Mouse (Mus musculus): ENCODE results near the gene Nckap5.

Gene Nckap5

DNA sequence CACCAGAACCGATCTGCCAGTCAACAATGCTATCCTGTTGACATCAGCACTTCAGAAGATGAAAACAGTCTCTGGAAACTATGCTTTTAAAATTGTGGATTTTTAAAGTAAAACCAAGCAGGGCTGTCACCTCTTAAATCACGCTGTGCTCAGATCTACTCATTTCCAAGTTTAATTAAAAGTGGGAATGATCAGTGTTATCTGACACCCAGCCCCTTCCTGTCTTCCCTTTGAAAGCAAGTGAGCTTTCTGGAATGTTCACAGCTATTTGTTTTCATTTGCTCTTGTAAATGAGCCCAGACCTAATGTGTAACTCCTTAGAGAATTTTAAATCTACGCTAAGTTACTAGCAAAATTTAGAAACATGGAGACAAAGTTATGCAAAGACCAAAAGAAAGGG is 491.3 kb downstream of the Nckap5 start:
- no peak for DNase-seq

DNA sequence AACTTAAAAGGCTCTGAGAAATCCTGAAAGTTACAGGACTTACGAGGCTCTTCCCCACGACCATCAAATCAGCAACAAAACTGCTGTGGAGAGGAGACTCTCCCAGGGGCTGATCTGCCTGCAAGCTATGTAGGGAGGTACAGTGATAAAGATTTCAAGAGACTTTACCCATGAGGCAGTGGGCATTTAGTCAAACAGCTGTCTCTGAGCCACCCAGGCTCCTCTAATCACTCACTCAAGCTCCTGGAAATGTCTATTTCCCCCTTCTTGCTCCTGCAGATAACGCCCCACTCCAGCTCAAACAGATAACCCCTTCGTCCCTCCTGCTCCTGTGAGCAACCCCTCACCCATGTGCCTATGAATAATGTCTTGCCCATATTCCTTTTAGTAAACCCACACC is 496.4 kb downstream of the Nckap5 start:
- DNase-seq: no peak

DNA sequence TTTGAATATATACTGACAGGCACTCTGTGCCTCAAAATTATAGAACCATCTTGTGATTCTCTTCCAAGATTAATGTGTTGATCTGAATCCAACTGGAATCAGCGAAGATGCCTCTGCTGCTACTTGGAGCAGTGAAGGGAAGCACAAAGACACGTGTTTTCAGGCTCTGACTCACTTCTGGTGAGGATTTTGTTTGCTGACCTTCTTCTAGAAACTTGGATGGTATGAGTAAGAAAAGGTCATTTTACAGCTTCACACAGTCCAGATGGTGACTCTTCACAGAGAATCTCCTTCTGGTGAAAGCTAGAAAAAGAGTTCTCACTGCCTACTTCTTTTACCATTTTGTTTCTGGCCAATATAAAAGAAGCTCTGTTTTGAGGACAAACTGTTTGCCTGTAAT is 498.6 kb downstream of the Nckap5 start:
- no peak for DNase-seq

DNA sequence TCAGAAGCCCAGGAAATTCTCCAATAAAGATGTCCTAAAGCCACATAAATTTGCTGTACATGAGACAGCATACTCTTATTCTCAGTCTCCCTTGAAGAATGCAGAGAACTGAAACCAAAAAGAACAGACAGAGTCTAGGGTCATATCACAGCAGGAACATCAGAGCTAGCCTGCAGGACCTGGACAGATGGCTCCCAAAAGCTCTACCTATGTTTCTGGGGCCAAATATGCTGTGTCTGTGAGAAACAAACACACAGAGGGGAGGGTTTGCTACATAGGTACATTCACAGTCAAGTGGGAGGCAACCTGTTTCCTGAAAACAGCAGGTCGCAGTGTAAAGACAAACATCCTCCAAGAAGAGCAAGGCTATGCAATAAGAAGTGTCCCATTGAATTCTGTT is 509.9 kb downstream of the Nckap5 start:
- DNase-seq: peak; percentile 54

DNA sequence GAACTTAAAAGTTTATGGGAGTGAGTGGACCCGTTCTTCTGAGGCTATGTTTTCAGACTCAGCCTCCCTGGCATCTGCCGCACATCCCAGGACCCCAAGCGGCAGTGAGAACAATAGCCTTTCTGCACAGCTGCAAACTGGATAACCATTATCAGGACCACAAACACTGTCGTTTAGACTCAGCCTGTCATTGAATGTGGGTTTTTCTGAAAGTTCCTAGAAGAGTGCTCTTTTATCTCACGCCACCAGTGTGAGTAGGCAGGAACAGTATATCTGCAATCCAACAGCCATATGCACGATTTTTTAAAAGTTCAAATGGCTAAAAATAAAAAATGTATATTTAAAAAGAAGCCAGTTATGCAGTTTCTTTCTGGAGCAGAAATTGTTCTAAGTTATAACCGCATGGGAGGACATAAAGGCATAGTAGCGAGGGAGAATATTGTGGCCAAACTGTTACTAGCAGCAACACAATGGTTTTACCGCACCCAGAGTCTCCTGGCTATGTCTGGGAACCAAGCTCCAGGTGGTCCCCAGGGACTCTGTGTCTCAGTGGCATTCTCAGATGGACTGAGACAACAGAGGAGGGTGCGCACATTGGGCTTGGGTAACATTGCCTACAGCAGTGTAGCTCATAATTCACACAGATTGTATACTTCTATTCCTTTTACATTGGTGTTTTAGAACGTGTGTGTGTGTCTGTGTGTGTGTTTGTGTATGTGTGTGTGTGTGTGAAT is 512.6 kb downstream of the Nckap5 start:
- DNase-seq: no peak

DNA sequence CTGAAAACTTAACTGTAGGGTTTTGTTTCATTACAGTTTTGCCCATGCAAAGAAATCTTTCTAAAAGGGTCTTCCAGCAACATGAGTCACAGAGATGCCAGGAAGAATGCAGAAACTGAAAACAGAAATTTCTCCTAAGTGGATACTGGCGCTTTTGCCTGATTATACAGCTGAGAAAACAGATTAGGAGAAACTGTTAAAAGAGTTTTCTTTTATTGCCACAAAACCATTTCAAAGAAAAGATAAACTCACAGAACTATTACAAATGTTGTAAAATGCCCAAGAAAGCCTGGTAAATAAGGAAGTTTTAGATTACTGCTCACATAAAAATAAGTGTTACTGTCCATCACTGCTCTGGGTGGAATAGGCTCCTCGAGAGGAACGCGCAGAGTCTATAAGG is 513.3 kb downstream of the Nckap5 start:
- no peak for DNase-seq

DNA sequence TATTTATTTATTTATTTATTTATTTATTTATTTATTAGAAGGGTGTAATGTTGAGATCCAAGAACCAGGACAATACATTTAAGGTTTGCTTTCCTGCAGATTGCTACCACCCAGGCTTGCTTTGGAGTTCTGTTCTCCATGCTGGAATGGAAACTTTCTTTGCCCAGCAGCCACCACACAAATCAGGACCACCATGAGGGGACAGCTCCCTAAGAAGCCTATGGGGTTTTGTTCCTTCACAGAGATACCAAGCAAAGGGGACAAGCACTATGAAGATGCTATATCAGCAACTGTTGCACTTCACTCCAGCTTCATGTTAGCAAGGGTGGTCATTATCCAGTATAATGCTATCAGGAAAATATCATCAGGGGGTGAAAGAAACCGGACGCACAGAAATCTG is 513.7 kb downstream of the Nckap5 start:
- no peak for DNase-seq

DNA sequence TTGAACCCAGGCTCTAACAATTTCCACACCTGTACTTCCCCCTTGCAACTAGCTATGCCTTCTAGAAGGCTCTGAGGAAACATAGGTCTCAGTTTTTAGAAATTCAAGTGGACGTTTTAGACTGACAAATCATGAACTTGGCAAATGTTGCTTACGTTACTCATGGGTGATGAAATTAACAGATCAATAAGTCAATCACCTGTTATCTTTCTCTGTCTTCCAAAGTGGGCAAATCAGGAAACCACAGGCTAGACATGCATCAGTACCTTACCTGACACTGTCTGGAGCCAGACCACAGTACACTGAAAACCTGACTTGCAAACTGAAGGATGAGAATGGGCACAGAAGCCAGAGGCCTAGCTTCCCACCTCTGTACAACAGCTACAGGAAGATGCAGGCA is 529.5 kb downstream of the Nckap5 start:
- DNase-seq: no peak

DNA sequence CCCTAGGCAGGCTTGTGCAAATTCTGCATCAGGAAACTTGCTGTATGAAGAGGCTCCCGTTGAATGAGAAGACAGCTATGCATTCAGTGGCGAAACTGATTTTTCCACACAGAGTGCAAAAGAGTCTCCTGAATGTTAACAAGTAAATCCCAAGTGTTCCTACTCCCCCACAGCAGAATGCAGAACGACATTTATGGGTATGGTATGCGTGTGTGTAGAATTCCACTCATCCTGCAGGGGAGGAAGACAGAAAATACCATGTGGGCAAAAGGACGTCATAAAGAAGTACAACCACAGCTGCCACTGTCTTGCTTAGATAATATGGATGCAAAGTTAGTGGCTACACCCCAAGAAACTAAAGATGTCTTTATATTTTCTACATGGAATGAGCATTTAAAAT is 565.7 kb downstream of the Nckap5 start:
- no peak for DNase-seq

DNA sequence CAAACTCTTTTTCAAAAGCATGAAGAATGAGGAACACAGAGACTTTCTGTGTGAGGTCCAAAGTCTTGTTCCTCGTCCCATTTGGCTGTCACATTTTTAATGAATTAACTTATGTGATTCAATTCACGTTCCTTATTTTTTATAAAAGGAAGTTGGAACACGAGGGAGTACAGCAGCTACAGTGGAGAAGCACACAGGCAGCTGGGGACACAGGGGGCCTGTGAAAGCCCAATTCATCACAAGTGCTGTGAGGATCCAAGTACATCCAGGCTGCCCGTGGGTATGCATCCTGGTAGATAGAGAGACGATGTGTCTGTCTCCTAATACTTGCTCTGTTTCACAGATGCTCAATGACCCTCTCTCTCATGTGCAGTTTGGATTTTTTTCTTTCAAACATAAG is 576.2 kb downstream of the Nckap5 start:
- DNase-seq: peak; percentile 9

DNA sequence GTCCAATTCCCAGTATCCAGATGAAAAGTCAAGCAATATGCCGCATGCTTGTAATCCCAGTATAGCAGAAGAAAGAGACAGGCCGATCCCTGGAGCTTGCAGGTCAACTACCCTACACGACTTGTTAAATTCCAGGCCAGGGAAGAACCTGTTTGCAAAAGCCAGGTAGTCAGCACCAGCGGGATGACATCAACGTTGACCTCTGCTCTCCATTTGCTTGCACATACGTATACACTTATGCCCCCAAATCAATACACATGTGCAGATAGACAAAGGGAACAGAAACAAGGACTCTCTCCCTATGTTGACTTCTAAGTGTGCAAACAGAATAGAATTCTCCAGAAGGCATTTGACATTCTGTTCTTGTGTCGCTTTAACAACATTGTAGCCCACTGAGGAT is 576.7 kb downstream of the Nckap5 start:
- no peak for DNase-seq

DNA sequence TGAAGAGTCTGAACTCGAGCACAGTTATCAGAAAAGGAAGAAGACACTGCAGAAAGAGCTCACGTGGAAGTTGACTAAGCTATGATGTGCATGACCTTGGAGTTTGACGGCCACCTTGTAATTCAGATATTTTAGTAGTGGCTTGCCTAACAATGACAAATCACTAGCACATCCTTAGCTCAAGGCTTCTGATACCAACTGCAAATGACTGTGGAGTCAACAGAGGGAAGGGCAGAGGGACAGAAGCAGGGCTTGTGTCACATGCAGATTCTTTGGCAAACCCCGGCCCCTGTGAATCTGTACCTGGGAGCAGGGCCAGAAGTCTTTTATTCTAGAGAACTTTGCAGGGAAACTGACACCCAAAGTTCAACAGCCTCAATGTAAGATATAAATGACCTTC is 597.4 kb downstream of the Nckap5 start:
- DNase-seq: no peak

DNA sequence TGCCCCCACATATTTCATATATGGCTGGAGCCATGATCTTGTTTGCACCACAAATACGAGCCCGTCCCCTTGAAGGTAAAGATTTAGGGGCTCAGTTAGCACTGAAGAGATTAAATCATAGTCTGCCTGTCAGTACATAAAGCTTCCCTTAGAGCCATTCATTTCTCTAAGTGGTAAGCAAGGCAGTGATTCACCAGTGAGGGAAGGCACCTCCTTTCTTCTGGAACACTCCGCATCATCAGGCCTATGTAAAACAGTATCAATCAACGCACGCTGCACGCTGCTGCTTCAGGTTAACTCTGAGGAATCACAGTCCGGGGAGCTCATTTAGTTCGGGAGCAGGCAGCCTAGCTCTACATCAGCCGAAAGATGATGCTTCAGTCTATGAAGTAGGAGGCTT is 599.4 kb downstream of the Nckap5 start:
- no peak for DNase-seq

DNA sequence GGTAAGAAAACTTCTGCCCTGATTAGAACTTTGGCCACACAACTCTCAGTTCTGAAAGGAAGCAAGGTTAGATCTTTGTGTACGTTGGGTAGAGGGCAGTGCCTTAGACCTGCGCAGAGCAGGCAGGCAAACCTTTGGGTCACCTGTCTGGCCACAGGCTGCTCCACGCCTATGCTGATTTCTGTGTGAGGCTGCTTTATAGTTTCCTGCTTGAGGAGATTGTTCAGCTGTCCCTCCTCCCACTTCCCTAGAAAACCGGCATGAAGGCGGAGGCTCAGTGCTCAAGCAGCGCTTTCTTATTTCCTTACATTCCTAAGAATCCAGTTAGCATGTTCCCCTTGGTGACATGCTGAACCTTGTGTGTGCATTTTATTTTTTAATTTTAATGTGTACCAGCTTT is 620.4 kb downstream of the Nckap5 start:
- DNase-seq: no peak

DNA sequence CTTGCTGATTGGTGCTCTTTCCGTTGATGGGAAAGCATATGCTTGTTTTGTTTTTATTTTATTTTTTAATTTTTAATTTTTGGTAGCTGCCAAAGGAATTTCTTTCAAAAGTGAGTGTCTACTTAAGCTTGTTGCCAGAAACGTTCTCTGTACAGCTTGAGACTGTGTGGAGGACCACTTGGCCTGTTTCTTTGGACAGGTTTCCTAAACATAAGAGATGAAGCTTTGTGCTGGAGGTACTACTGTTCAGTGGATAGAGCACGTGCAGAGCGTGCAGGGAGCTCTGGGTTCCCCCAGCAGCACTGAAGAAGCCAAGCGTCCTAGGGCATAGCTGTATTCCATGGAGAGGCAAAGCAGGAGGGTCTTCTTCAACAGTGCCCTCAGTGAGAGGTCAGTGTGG is 620.9 kb downstream of the Nckap5 start:
- DNase-seq: no peak

DNA sequence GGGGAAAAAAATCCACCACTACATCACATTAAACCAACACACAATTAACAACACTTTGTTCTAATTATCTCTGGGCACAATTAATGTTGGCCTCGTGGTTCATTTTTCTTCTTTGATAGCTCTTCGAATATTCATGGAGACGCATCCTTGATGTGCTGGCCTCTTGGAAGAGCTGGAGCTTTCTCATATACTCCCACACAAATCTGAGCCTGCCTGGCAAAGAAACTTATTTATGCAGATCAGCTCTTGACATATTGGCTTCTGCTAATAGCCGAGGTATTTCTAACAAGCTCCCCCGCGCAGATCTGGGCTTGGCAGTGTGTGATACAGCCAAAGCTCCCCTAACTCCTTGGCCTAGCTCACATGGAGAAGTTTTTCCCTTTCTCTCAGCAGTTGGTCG is 621.5 kb downstream of the Nckap5 start:
- DNase-seq: no peak

DNA sequence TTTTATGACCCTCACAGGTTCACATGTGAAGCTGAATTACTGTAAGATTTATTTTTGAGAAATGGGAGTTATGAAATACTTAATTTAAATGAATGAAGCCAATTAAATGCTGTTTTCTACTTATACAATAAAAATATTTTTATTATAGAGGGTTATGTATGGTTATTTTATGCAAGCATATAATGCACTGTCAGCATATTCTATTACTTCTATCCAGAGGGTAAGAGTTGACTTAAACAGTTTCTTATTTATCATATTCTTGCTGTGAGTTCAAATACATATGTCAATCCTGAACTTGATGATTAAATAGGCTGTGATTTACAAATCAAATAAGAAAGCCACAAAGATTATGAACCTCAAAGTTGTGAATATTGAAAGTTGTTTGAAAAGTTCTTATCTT is 633.7 kb downstream of the Nckap5 start:
- no peak for DNase-seq

DNA sequence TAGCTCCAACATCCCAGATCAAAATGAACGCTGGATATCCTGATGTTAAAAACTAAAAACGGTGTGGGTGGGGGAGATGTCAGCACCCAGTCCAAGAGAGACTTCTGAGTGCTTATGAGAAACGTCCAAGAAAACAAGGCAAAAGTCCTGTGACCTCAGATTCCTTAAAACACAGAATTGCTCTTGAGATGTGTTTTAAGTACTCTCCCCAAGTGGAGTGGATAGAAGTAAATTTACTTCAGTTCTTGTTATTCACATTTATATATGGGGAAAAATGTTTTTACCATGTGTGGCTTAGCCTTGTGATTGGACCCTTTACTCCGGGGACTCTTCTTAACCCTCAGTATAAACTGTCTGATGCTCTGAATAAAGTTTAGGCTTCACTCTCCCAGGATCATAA is 640.2 kb downstream of the Nckap5 start:
- DNase-seq: no peak

DNA sequence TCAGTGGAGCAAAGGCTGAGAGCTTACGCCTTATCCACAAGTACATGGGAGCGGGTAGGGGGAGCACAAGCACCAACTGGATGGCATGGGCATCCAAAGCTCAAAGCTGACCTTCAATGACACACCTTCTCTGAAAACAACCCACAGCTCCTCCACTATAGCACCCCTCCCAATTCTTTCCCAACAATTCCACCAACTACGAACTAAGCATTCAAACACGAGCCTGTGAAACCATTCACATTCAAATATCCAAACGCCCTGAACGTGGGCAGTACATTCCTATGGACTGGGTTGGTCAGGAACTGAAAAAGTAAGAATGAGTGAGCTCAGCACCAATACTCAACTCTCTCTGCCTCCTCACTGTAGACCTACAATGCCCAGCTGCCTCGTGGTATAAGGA is 646.8 kb downstream of the Nckap5 start:
- no peak for DNase-seq

DNA sequence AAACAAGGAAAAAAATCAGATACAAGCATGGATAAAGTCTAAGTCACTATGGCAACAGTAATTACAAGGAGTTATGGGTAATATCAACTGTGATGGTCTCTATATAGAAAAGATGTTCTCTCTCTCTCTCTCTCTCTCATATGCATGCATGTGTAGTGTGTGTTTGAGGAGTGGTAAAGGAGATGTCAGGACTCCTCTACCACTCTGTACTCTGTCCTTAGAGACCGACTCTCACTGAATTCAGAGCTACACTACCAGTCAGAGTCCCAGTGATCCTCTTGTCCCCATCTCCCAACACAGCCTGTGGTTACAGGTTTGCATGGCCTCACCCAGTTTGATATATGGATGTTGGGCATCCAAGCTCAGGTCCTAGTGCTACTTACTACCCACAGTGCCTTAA is 662.0 kb downstream of the Nckap5 start:
- no peak for DNase-seq

DNA sequence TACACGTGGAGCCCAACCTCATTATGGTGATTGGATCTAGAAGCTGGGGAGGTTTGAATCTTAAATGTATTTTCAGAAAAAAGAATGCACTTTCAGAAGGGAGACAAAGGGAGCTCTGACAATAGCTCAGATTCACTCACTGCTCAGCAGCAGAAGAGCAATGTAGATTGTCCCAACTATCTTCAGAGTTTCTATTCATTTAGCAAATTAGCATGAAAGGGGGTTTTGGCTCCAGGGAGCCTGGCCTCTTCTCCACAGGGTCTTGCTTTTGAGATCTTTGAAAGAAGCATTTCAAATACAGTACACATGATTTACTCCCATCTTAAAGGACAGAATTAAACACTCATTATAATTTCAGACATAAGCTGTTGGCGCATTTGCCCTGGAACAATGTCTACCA is 662.5 kb downstream of the Nckap5 start:
- DNase-seq: no peak

DNA sequence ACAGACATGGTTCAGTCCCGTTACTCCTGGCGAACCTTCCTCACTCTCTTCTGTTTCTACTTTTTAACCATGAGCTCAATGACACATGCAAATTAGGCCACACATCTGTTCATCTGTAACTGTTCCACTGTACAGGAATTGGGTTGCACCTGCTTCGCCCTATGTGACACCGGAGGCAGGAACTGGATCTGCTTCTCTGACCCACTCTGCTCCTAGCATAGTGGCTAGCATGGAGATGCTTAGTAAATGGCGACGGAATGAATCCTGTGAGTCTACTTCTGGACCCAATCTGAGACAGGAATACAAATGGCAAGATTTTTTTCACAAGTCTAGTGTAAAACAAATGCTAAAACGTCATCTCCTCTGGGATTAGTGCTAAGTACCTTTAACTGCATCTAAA is 663.1 kb downstream of the Nckap5 start:
- peak; percentile 16 for DNase-seq

DNA sequence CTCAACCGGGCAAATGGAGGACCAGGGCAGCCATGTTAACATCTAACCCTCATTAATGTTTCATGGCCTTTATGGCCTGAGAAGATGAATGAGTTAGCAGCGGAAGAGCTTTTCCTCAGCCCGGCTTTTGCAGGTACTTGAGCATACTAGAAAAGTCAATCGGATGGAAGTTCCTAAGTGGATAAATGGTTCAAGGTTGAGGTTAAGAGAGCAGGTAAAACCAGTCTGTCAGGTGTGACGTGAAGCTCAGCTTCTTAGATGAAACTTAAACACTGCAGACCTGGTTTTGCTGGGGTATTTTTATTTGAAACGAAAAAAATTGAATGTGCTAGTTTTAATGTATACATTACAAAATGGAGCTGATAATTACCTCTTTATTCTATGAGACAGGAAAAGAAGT is 671.3 kb downstream of the Nckap5 start:
- DNase-seq: no peak

DNA sequence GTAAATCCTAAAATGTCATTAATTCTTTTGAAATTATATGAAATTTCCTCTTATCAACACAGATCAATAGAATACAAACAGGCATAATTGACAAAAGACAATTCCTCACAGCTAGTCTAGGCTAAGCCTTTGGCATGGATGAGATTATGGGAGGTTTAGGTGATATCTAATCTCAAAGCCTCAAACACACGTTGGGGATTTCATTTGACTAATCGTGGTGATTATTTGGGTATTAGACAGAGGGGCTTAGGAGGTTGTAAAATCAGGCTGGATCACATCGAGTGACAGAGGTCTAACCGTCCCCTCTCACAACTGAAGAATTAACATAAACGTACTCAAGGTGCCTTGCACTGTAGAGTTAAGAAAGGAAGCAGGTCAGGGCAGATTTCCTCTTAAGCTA is 674.8 kb downstream of the Nckap5 start:
- no peak for DNase-seq

DNA sequence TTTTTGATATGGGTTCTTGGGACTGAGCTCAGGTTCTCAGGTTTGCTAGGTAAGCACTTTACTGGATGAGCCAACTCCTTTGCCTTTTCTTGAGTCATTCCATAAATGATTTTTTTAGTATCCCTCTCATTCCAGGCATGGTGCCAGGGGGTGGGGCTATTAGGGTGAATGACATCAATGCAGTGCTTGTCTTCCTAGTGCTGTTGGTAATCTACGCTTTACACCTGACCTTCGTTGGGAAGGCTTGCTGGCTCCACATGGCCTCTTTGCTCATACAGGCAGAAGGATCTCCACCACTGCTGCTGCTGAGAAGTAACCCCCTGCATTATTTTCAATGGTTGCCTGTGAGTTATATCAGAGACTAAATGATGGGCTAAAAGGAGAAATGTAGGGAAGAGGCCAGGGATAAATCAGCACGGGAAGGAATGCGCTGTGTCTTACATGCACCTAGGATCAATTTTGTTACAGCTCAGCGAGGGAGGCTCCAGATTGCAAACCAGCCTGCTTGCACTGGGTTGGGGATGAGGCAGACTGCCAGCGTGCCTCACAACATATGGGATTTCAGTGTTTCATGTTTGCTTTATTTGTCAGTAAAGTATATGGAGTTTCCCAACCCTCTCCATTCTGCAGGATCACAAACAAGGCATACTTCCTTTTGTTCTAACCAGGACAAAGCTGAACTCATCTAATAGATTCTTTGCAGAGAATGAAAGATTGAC is 676.9 kb downstream of the Nckap5 start:
- no peak for DNase-seq

Measured in cerebellum, adult 9-11 months (tissue).